Mouse (Mus musculus) thymus, postnatal 25 days (tissue): ENCODE results near the gene Ptpn6.
"Not testable (repeated sequence)": the region's sequence is repeated elsewhere in the genome, so short reads cannot be mapped to it uniquely, and the experiment has no call there.

Experiments used
- DNase-seq: peaks from one replicate; pipeline ENCODE4 v3.0.0; 2022

Ptpn6 gene

DNA sequence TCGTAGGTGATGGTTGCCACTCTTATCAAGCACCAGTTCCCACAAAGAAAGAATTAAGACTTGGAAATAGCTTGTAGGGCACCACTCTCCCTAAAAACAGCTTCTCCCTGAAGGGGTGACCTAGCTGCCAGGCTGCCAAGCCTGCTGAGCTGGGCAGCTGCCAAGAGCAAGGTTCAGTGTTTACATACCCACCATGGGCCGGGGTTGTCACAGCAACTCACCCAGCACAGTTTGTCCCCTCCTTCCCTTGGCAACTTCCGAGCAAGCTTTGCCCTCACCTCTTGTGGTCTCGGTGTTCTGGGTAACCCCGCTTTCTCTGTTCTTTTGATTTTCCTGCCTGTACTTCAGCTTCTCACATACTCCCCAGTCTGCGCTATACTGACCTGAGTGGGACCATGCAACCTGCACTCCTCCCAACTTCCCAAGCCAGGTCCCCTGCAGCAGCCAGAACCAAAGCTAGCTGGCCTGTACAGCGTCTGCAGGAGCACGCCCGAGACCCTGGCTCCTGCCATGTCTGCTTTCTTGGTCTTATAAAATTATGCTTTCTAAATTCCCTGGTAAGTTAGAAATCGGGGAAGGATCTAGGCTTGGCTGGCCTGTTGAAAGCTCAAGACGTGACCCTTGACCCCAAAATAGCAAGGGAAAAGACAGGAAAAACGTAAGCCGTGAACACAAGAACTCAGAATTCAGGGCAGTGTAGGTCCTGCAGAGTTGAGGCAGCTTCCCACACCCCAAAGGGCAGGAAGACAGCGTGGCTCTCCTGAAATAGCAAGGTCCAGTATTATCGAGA, 44.2 kb downstream of the Ptpn6 start:
- peak; percentile 55 for DNase-seq

DNA sequence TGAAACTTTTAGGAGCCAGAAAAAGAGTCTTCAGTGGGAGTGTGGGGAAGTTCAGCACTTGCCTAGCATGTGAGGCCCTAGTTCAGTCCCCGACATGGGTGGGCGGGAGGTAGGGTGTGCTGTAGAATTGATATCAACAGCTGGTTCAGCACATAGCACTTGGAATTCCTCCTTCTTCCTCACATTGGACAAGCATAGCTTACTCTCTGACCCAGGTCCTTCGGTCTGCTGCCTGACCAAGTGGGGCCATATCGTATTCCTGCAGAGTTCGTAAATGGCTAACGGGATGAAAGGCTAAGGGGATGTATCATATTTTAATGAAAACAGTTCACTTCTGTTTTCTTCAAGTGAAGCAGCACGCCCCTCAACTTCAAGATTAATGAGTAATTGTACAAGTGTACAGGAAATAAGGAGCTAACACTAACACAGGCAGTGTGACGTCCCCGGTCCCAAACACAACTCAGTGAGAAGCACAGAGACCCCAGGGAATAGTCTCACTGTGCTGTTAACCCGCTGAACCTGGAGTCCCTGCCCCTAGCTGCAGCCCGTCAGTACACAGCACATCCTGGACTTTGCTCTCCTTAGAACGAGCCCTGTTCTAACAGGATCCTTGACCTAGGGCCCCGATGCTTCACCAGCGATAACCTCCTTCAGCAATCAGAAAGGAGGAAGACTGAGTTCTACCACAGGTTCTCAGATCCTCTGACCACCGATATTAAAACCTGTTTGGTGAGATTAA, 45.1 kb downstream of the Ptpn6 start:
- DNase-seq, result no peak

DNA sequence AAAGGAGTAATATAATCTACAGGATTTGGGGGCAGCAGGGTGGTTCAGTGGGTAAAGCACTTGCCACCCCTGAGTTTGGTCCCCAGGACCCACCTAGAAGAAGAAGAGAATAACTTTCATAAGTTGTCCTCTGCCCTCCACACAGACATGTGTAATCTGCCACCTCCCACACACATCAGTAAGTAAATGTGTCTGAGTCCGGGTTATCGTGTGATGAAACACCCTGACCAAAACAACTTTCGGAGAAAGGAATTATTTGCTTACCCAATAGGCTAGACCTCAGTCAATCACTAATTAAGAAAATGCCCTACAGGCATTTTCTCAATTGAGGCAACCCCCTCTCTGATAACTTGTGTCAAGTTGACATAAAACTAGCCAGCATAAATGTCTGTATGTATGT, 48.0 kb downstream of the Ptpn6 start:
- DNase-seq, result no peak

DNA sequence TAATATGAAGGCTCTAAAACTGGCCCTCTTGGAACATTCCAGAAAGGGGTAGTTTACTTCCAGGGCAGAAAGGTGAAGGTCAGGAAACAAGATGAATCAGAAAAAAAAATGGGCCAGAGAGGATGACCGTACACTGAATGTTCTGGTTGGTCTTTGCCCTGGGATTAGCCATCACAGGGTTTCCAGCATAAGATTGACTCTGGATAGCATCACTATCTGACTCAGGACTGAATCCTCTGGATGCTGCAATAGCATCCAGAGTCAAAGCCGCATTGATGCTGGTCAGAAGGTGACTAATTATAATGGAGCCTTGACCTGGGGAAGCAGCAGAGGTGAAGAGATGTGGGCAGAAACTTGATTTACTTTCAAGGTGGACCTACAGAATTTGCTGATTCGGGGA, 49.5 kb downstream of the Ptpn6 start:
- DNase-seq, result no peak

DNA sequence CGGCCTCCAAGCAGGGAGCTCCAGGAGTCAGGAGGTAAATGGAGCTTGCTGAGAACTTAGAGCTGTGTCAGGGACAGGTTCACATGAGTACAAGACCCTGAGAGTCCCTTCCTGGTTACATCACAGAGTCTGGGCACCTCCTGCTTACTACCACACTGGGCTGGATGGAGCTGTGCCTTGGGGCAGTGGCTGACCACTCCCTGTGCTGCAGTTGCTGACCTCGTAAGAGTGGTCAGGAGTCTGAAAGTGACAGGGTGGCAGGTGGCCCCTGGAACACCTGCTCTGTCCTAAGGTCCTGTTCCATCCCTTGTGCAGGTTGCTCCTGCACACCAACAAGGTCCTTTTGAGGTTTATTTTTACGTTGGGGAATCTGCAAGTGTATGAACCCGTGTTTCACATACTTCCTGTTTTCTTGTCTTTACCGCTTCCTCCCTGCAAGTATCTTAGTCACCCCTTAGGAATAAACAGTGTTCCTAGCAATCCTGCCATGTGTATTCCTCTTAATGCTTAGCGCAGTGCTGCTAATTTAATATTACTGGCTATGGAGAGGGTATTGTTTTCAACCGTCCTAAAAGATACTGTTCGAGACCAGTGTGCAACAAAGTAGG, 50.3 kb downstream of the Ptpn6 start:
- no peak for DNase-seq

DNA sequence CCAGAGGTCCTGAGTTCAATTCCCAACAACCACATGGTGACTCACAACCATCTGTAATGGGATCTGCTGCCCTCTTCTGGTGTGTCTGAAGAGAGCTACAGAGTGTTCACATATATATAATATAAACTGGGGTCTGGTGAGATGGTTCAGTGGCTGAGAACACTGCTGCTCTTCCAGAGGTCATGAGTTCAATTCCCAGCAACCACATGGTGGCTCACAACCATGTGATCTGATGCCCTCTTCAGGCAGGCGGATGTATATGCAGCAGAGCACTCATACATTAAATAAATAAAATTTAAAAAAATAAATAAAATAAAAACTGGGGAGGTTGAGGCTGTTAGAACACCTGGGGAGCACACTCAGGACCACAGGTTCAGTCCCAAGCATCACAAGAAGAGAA, 51.9 kb downstream of the Ptpn6 start:
- DNase-seq, result not testable (repeated sequence)

DNA sequence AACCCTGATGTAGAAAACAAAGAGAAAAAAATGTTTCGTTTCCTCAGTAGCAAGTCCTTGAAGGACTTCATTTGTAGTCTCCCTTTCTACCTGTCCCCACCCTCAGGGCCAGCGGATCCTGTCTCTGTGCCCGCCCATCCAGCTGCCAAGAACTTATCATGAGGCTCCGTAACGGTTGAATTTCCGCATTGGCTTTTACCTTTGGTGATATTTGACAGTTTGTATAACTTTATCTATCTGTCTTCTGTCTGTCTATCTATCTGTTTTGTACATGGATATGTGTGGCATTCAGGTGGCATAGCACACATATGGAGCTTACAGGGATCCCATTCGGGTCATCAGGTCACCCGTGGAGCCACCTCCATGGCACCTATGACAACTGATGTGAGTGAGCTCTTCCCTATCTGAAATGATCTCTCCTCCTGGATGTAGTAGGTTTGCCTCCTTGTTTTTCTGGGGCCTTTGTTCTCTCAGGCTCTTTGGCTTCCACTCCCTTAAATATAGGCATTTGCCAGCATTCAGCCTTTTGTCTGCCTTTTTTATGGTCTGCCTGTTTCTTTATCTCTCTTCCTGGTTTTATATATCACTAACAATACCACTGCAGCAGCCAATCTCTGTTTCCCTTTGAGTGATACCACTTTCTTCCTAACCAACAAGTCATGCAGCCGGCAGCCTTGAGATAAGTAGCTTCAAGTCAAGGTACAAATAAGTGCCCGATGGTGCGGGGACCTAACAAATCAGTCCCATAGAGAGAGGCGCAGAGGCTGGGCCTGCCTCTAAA, 52.7 kb downstream of the Ptpn6 start:
- no peak for DNase-seq

DNA sequence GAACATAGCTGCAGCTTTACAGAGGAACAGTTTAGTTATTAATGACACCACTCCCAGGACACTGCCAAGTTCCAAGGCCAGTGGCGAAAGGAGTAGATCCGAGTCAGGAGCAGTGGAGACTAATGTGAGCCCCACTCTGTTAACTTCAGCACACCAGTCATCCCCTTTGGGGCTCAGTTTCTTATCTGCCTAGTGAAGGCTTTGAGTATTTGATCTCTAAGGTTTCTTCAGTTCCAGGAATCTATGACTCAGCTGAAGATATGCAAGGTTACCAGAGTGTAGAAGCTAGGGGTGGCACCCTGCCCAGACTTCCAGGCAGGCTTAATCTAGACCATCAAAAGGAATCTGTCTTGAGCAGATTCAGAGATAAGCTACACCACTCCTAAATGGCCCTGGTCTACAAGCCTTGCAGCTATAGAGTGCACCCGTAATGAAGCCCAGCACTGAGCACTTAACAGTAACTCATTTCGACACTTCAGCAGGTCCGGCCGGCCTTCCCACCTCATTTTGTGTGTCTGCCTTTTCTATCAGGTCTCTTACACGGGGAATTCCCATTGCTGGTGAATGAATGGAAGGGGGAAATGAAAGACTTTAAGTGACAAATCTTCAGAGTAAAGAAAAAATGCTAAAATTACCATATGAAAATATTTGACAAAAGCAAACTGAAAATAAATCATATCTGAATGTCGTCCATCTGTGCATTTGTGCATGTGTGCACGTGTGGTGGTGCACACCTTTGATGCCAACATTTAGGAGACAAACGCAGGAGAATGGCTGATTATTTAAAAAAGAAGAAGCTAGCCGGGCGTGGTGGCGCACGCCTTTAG, 54.7 kb downstream of the Ptpn6 start:
- no peak for DNase-seq

DNA sequence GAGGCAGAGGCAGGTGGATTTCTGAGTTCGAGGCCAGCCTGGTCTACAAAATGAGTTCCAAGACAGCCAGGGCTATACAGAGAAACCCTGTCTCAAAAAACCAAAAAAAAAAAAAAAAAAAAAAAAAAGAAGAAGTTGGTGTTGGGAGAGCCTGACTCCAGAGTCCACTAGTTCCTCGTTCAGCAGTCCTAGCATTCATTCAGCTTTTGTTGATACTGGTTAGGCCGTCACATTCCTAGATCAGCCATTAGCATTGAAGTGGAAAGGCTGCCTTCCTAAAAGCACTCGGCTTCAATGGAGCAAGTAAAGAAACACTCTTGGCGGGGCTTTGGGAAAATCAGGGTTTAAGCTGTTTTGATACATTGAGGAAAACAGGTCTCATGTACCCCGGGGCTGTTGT, 56.2 kb downstream of the Ptpn6 start:
- not testable (repeated sequence) for DNase-seq

DNA sequence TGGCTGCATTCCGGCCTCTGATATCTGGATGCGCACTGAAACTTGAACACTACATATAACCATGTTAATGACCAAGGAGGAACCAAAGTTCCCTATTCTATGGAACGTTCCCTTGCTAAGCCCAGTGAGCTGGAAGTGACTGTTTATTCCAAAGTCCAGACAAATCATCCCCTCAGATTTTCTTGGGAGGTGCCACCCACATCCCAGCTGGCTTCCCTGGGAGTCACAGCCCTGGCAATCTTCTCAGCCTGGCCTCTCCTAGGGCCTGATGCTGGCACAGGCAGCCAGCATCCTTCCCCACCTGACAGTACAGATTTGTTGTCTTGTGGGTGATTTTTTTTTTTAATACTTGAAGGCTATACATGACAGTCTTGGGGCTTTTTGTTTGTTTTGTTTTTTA, 59.0 kb downstream of the Ptpn6 start:
- DNase-seq, result no peak

DNA sequence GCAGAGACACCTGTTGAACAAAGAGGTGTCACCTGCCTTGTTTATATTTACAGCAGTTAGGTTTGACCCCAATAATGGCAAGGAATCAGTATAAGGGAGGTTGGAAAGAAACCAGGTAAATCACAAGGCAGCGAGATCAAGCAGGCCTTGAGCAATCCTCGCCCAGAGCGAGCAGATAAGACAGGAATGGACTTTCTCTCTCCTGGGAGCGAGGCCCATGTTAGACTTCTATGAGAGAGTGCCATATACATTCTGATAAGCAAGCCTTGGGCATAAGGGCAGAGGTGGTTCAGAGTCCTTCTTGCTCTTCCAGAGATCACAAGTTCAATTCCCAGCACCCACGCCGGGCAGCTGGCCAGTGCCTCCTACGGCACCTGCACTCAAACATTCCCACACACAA, 59.7 kb downstream of the Ptpn6 start:
- no peak for DNase-seq

DNA sequence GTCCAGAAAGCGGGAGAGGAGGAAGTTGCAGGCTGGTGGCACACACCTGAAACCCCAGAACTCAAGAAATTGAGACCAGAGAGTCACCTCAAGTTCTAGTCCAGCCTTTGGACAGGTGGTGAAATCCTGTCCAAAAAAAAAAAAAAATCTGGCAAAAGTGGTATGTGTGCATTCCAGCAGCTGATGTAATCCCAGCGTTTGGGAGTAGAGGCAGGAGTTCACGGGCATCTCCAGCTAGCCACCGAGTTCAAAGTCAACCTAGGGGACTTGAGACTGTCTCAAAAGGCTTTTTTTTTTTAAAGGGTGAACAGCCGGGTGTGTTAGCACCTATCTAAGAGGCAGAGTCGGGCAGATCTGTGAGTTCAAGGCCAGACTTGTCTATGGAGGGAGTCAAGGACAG, 62.3 kb downstream of the Ptpn6 start:
- DNase-seq, result no peak

DNA sequence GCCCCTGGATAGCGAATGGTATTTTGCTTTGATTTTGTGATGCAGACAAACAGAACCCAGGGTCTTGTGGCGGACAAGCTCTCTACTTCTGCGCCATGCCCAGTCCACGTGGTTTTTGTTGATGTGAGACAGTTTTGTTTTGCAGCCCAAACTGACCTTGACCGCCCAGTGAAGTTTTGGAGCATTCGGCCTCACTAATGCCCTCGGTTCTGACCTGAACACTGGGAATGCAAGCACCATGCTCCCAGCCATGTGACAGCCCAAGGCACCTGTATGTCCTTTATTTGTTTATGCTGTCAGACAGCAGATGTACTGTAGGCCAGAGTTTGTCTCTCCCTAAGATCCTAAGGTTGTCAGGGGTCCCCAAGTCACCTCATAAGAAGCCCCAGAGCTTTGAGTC, 63.9 kb downstream of the Ptpn6 start:
- no peak for DNase-seq

DNA sequence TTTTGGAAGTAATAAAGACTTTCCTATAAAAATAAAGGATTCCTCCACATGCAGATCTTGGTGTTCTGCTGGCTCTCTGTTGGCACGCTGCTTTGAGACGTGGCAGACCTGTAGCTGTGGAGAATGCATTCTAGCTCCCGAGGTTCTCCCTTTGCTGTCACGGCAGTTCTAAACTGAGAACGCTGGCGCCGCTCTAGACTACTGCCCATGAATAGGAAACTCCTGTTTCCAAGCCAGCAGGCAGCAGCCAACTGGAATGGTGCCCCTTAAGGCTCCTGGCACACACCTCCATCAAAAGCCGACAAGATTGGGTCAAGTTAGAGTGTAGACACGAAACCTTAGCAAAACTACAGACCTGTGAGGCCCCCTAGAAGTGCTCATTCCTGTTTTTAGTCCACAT, 64.9 kb downstream of the Ptpn6 start:
- no peak for DNase-seq

DNA sequence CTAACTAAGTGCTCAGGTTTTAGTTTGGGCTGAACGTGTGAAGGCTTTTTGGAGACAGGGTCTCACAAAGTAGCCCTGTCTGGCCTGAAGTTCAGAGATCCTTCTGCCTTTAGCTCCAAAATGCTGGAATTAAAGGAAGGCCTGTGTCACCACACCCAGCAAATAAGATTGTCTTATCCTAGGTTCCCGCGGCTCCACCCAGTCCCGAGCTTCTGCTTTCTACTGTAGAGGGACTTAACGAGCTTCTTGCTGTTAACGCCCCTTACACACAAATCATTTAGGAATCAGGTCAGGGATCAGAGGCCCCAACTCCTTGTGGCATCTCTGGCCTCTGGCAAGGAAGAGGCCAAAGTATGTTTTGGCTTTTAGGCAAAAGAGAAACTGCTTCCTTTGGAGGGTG, 66.4 kb downstream of the Ptpn6 start:
- no peak for DNase-seq
